Comparison of ENCODE assay signal across 23 mouse cellular contexts in genomic region chr17:5063471-5064176, GRCm38 (mm10).
DNase-seq lines count a peak whose midpoint lies in the region; ATAC-seq lines count a peak whose summit lies in the region.
"Had no signal": no experiment of that assay in that cellular context is flagged by ENCODE, and none has a peak within 500 bp of the region (broad histone marks: within the 10 kb centered on the region; RNA-seq: fewer than 3 reads in every experiment).

No protein-coding gene starts in this region.

- no peak overlapping the region for H3K4me3 ChIP-seq in hindbrain, embryonic 10.5 days
- H3K4me3 ChIP-seq: embryonic facial prominence, embryonic 13.5 days; forebrain, embryonic 15.5 days; heart, embryonic 10.5 days; hindbrain, embryonic 12.5 days; kidney, embryonic 15.5 days; limb, embryonic 15.5 days; liver, embryonic 15.5 days; midbrain, embryonic 15.5 days; myocyte had no signal

- peak; percentile 75 for DNase-seq in 416B (ENCODE audit: low read depth)
- peak; percentile 42 to 44 for DNase-seq in B cell, adult 2 months
- peak; percentile 30 for DNase-seq in naive thymus-derived CD4-positive, alpha-beta T cell, adult 2 months (ENCODE audit: low read depth)
- DNase-seq in hindbrain, embryonic 10.5 days (ENCODE audit: low spot score), result no peak
- no peak for DNase-seq in kidney, postnatal 10 days
- DNase-seq in kidney, postnatal 14 days, result no peak
- DNase-seq: cerebellum, adult 9-10 months; gastrocnemius, postnatal 25 days; retina, postnatal 1 day; right cerebral cortex, postnatal 4 days; thymus, adult 18-20 months had no signal

- 91% methylated on average over 9 of the region's 9 CpGs for WGBS in hindbrain, embryonic 10.5 days

- ATAC-seq in granulocyte monocyte progenitor cell, adult 5-6 weeks (replicated peaks; ENCODE audit: poor library complexity, severe bottlenecking), result peak; percentile 74
- ATAC-seq: forebrain, embryonic 15.5 days; intestine, embryonic 16.5 days; midbrain, embryonic 15.5 days had no signal

- no peak overlapping the region for H3K27ac ChIP-seq in hindbrain, embryonic 10.5 days
- H3K27ac ChIP-seq: embryonic facial prominence, embryonic 13.5 days; forebrain, embryonic 15.5 days; heart, embryonic 10.5 days; hindbrain, embryonic 12.5 days; kidney, embryonic 15.5 days; limb, embryonic 15.5 days; liver, embryonic 15.5 days; midbrain, embryonic 15.5 days had no signal

- H3K27me3 ChIP-seq in hindbrain, embryonic 10.5 days (ENCODE audit: insufficient read depth, poor library complexity, severe bottlenecking), result no peaks in the 10 kb centered on the region
- H3K27me3 ChIP-seq: CH12.LX; embryonic facial prominence, embryonic 13.5 days; forebrain, embryonic 15.5 days; hindbrain, embryonic 12.5 days; kidney, embryonic 15.5 days; limb, embryonic 15.5 days; liver, embryonic 15.5 days; midbrain, embryonic 15.5 days had no signal

- H3K4me1 ChIP-seq in hindbrain, embryonic 10.5 days (replicated peaks), result peaks cover 65% of the 10 kb centered on the region

- H3K36me3 ChIP-seq in hindbrain, embryonic 10.5 days, result no peaks in the 10 kb centered on the region
- H3K36me3 ChIP-seq: embryonic facial prominence, embryonic 13.5 days; forebrain, embryonic 15.5 days; heart, embryonic 10.5 days; hindbrain, embryonic 12.5 days; kidney, embryonic 15.5 days; limb, embryonic 15.5 days; liver, embryonic 15.5 days; midbrain, embryonic 15.5 days had no signal

- no peaks in the 10 kb centered on the region for H3K9me3 ChIP-seq in hindbrain, embryonic 10.5 days
- H3K9me3 ChIP-seq: embryonic facial prominence, embryonic 13.5 days; forebrain, embryonic 15.5 days; heart, embryonic 10.5 days; hindbrain, embryonic 12.5 days; kidney, embryonic 15.5 days; limb, embryonic 15.5 days; liver, embryonic 15.5 days; midbrain, embryonic 15.5 days had no signal

Comparison
In these comparisons a context has a peak if more than half of its experiments do, and no peak if none do; other contexts are left out.
1. DNase-seq: peak in 416B (single experiment), B cell, adult 2 months (2 of 2) and naive thymus-derived CD4-positive, alpha-beta T cell, adult 2 months (single experiment); none in hindbrain, embryonic 10.5 days (single experiment), kidney, postnatal 10 days (single experiment) and kidney, postnatal 14 days (single experiment).